Mouse (Mus musculus) megakaryocyte, embryonic 14.5 days (primary cell): Measurements from ENCODE around the gene Fancd2.

Experiments used
- FLI1 ChIP-seq: IDR thresholded peaks from 2 replicates; pipeline ENCODE4 v1.6.1; 2012; ENCODE audit warnings: low read length, inconsistent platforms, mixed read lengths
- GATA1 ChIP-seq: IDR thresholded peaks from 3 replicates; pipeline ENCODE4 v1.6.1; 2012; ENCODE audit warnings: mixed read lengths, low read length, inconsistent platforms, borderline replicate concordance

- TF ChIP-seq GATA1 (no peak), FLI1 (no peak)
Observed at GRCm38 (mm10) chr6:113615489-113615888, 84.0 kb downstream of the Fancd2 start.
